Mouse (Mus musculus) liver, postnatal 0 days (tissue): ENCODE results near the gene Minos1. TPM values are rescaled to one million over a fixed set of nuclear protein-coding genes. Genes with fewer than 3 reads are reported as not detected.

Source experiments
- ATAC-seq: fragments of 200-750 bp; cut with Nextera tagmentation; 2 replicates; pipeline ENCODE4 v1.8.0; 2017; ENCODE audit warnings: mild to moderate bottlenecking, moderate library complexity
- DNase-seq: peaks from one replicate; pipeline ENCODE4 v3.0.0-alpha.2; 2016
- H3K27ac ChIP-seq: fragments of 300-500 bp; sonication (generic); 2 replicates; pipeline ENCODE4 v1.5.1; 2014; ENCODE audit warnings: antibody characterized with exemption, moderate library complexity, mild to moderate bottlenecking, low read depth
- H3K27me3 ChIP-seq: fragments of 300-500 bp; sonication (generic); 2 replicates; pipeline ENCODE4 v1.6.1; 2014; ENCODE audit warnings: low read length, control low read depth, mixed read lengths; ENCODE audit not compliant: insufficient read depth
- H3K36me3 ChIP-seq: fragments of 300-500 bp; sonication (generic); replicated peaks from 2 replicates; pipeline ENCODE4 v1.6.1; 2014; ENCODE audit warnings: mild to moderate bottlenecking, control low read depth, low read length, moderate library complexity, mixed read lengths; ENCODE audit not compliant: insufficient read depth
- H3K4me1 ChIP-seq: fragments of 300-500 bp; sonication (generic); 2 replicates; pipeline ENCODE4 v1.6.1; 2014; ENCODE audit warnings: antibody characterized with exemption, mild to moderate bottlenecking, control low read depth; ENCODE audit not compliant: insufficient read depth
- H3K4me2 ChIP-seq: fragments of 300-500 bp; sonication (generic); 2 replicates; pipeline ENCODE4 v1.6.1; 2014; ENCODE audit warnings: low read depth, mild to moderate bottlenecking, low read length, moderate library complexity, mixed read lengths
- H3K4me3 ChIP-seq: fragments of 300-500 bp; sonication (generic); 2 replicates; pipeline ENCODE4 v1.5.1; 2014; ENCODE audit warnings: low read depth, low read length
- H3K9ac ChIP-seq: fragments of 300-500 bp; sonication (generic); replicated peaks from 2 replicates; pipeline ENCODE4 v1.6.1; 2014; ENCODE audit warnings: mild to moderate bottlenecking, moderate library complexity
- H3K9me3 ChIP-seq: fragments of 300-500 bp; sonication (generic); 2 replicates; pipeline ENCODE4 v1.6.1; 2016; ENCODE audit warnings: mild to moderate bottlenecking, control low read depth, low read length, mixed read lengths
- CTCF ChIP-seq: sonication (generic); IDR thresholded peaks from 2 replicates; pipeline ENCODE4 v1.5.1; 2016; ENCODE audit warnings: antibody characterized with exemption, low read depth
- EP300 ChIP-seq: IDR thresholded peaks from 2 replicates; pipeline ENCODE4 v1.6.1; 2016; ENCODE audit warnings: antibody characterized with exemption, low read depth, mild to moderate bottlenecking
- WGBS: fragments of 180-500 bp; shearing (Covaris S2); extraction: QIAGEN DNeasy Blood & Tissue Kit; methylation state at CpG from one replicate; pipeline ENCODE4 v1.1.7; 2014; ENCODE audit not compliant: insufficient replicate concordance; 5-methylcytosine and 5-hydroxymethylcytosine counted together
- polyA plus RNA-seq: library from polyadenylated mRNA; unstranded; fragments of >200 nt; fragmentation: Nextera tagmentation; extraction: Ambion mirVana; gene quantifications from 2 replicates; pipeline ENCODE4 v1.2.1, GENCODE M21; 2015

Minos1 gene
- polyA plus RNA-seq, 1 experiment from 2014 or later, result 387 TPM

- WGBS, result 71% methylated on average over 6 of the region's 6 CpGs
- Histone ChIP-seq H3K27me3 (no peaks in the 10 kb centered on the region), H3K4me2 (no peak overlapping the region), H3K36me3 (no peaks in the 10 kb centered on the region), H3K27ac (no peak overlapping the region), H3K4me1 (peaks cover 2% of the 10 kb centered on the region; the same call in 1 of the 2 replicates), H3K4me3 (no peak overlapping the region), H3K9ac (no peak overlapping the region), H3K9me3 (no peaks in the 10 kb centered on the region)
- TF ChIP-seq EP300, result no peak
- TF ChIP-seq CTCF, result no peak
- ATAC-seq, result no peak
- no peak for DNase-seq
Observed at GRCm38 (mm10) chr4:139141785-139142184, 10.9 kb upstream of the Minos1 start.

- Histone ChIP-seq H3K27me3 (no peaks in the 10 kb centered on the region), H3K4me1 (peaks cover 2% of the 10 kb centered on the region; the same call in 1 of the 2 replicates), H3K4me2 (no peak overlapping the region), H3K4me3 (no peak overlapping the region), H3K36me3 (no peaks in the 10 kb centered on the region), H3K9ac (no peak overlapping the region), H3K9me3 (no peaks in the 10 kb centered on the region), H3K27ac (no peak overlapping the region)
- ATAC-seq, result no peak
- no peak for DNase-seq
- 68% methylated on average over 2 of the region's 2 CpGs for WGBS
- TF ChIP-seq CTCF, result peak; percentile 54
- TF ChIP-seq EP300, result no peak
Observed at GRCm38 (mm10) chr4:139140267-139140666, 9.4 kb upstream of the Minos1 start.

GRCm38 (mm10) chr4:139136011-139136410 is 5.1 kb upstream of the Minos1 start:
- ATAC-seq (no peak), DNase-seq (no peak)
- Histone ChIP-seq H3K27ac (no peak overlapping the region), H3K4me1 (0 out of 2 replicates have a peak, but pooled peaks cover 2% of the 10 kb centered on the region), H3K27me3 (no peaks in the 10 kb centered on the region), H3K4me2 (no peak overlapping the region), H3K9me3 (no peaks in the 10 kb centered on the region), H3K36me3 (no peaks in the 10 kb centered on the region), H3K9ac (no peak overlapping the region), H3K4me3 (no peak overlapping the region)
- no peak for TF ChIP-seq CTCF
- 62% methylated on average over 2 of the region's 2 CpGs for WGBS

- Histone ChIP-seq H3K36me3 (no peaks in the 10 kb centered on the region), H3K27me3 (no peaks in the 10 kb centered on the region), H3K4me1 (peaks cover 15% of the 10 kb centered on the region), H3K27ac (no peak overlapping the region), H3K4me2 (no peak overlapping the region), H3K9me3 (no peaks in the 10 kb centered on the region), H3K9ac (no peak overlapping the region), H3K4me3 (no peak overlapping the region)
- TF ChIP-seq CTCF, result no peak
- no peak for TF ChIP-seq EP300
- DNase-seq, result no peak
- WGBS, result 70% methylated on average over 5 of the region's 5 CpGs
- no peak for ATAC-seq
Observed at GRCm38 (mm10) chr4:139133109-139133508, 2.2 kb upstream of the Minos1 start.

GRCm38 (mm10) chr4:139131858-139132672 is 1.2 kb upstream of the Minos1 start:
- DNase-seq, result no peak
- 64% methylated on average over 14 of the region's 14 CpGs for WGBS
- ATAC-seq, result no peak
- no peak overlapping the region for H3K9ac ChIP-seq
- H3K27ac ChIP-seq, result no peak overlapping the region
- H3K4me2 ChIP-seq, result no peak overlapping the region
- H3K36me3 ChIP-seq, result no peaks in the 10 kb centered on the region
- H3K9me3 ChIP-seq, result no peaks in the 10 kb centered on the region
- H3K4me1 ChIP-seq, result peaks cover 16% of the 10 kb centered on the region
- no peak overlapping the region for H3K4me3 ChIP-seq
- TF ChIP-seq EP300 (no peak), CTCF (no peak)
- H3K27me3 ChIP-seq, result no peaks in the 10 kb centered on the region

- H3K9me3 ChIP-seq, result no peaks in the 10 kb centered on the region
Observed at GRCm38 (mm10) chr4:139129806-139130700, 860 bp downstream of the Minos1 start.

More at GRCm38 (mm10) chr4:139129806-139130700, 860 bp downstream of the Minos1 start:
- Histone ChIP-seq H3K27ac (peak overlapping the region; percentile 86), H3K4me3 (peak overlapping the region; percentile 75), H3K36me3 (no peaks in the 10 kb centered on the region), H3K4me2 (peak overlapping the region; percentile 76), H3K4me1 (peaks cover 17% of the 10 kb centered on the region), H3K27me3 (no peaks in the 10 kb centered on the region), H3K9ac (peak overlapping the region; percentile 87)
- WGBS, result 2% methylated on average over 56 of the region's 57 CpGs
- TF ChIP-seq EP300 (no peak), CTCF (no peak)
- peak; percentile 58 for ATAC-seq
- DNase-seq, result peak; percentile 77
